Mouse (Mus musculus): ENCODE data around the gene Serinc3.
"Not testable (repeated sequence)": the region's sequence is repeated elsewhere in the genome, so short reads cannot be mapped to it uniquely, and the experiment has no call there.

The Serinc3 gene

GRCm38 (mm10) chr2:163662076-163662475 lies 17.1 kb upstream of the Serinc3 start:
- DNase-seq = no peak

- no peak for DNase-seq
Measured at GRCm38 (mm10) chr2:163661371-163661850, 16.5 kb upstream of the Serinc3 start.

- DNase-seq = no peak
Measured at GRCm38 (mm10) chr2:163660103-163660701, 15.3 kb upstream of the Serinc3 start.

GRCm38 (mm10) chr2:163659431-163659830 lies 14.5 kb upstream of the Serinc3 start:
- no peak for DNase-seq

GRCm38 (mm10) chr2:163658941-163659340 lies 14.0 kb upstream of the Serinc3 start:
- peak; percentile 53 for DNase-seq

- DNase-seq = peak; percentile 91
Measured at GRCm38 (mm10) chr2:163657975-163658886, 13.3 kb upstream of the Serinc3 start, which contains the start of gene Pkig. Gene Pkig (plus strand): TSS chr2:163658386.

- DNase-seq = no peak
Measured at GRCm38 (mm10) chr2:163657486-163657885, 12.6 kb upstream of the Serinc3 start.

- not testable (repeated sequence) for DNase-seq
Measured at GRCm38 (mm10) chr2:163655699-163656098, 10.8 kb upstream of the Serinc3 start.

GRCm38 (mm10) chr2:163646461-163647080 lies 1.6 kb upstream of the Serinc3 start:
- no peak for DNase-seq

- no peak for DNase-seq
Measured at GRCm38 (mm10) chr2:163645700-163646460, 949 bp upstream of the Serinc3 start.

- no peak for DNase-seq
Measured at GRCm38 (mm10) chr2:163644047-163644446, 884 bp downstream of the Serinc3 start.

GRCm38 (mm10) chr2:163643576-163643971 lies 1.4 kb downstream of the Serinc3 start:
- DNase-seq = no peak

GRCm38 (mm10) chr2:163642685-163643575 lies 2.0 kb downstream of the Serinc3 start:
- peak; percentile 69 for DNase-seq

- DNase-seq = no peak
Measured at GRCm38 (mm10) chr2:163641681-163642080, 3.2 kb downstream of the Serinc3 start.

GRCm38 (mm10) chr2:163640493-163640892 lies 4.4 kb downstream of the Serinc3 start:
- DNase-seq = no peak

GRCm38 (mm10) chr2:163637655-163638266 lies 7.2 kb downstream of the Serinc3 start:
- DNase-seq = no peak

- DNase-seq = no peak
Measured at GRCm38 (mm10) chr2:163636057-163636456, 8.9 kb downstream of the Serinc3 start.

GRCm38 (mm10) chr2:163634211-163634610 lies 10.7 kb downstream of the Serinc3 start:
- DNase-seq = no peak

- DNase-seq = no peak
Measured at GRCm38 (mm10) chr2:163631715-163632114, 13.2 kb downstream of the Serinc3 start.

GRCm38 (mm10) chr2:163631223-163631622 lies 13.7 kb downstream of the Serinc3 start:
- no peak for DNase-seq

- DNase-seq = not testable (repeated sequence)
Measured at GRCm38 (mm10) chr2:163621401-163621800, 23.5 kb downstream of the Serinc3 start.
